Mouse (Mus musculus) MEL (cell line): ENCODE results near the gene Tnf. TPM values are rescaled to one million over a fixed set of nuclear protein-coding genes. Genes with fewer than 3 reads are reported as not detected.
A peak's percentile ranks its signal among the peaks of the same experiment; 100 is the strongest.

Experiments used
- DNase-seq: peaks from one replicate; pipeline ENCODE4 v3.0.0; 2011; ENCODE audit warnings: low read depth, low spot score
- H3K27ac ChIP-seq: 2 replicates; pipeline ENCODE4 v1.5.1; 2012; ENCODE audit warnings: low read depth, mild to moderate bottlenecking, control low read depth, low read length, moderate library complexity; ENCODE audit not compliant: control insufficient read depth
- H3K27me3 ChIP-seq, 2 experiments: fragments of 150-350 bp in 1 of 2; sonication (generic) in 1 of 2; 2 replicates each; pipeline ENCODE4 v1.6.1; 2012; ENCODE audit warnings: low read length in 2 of 2, mild to moderate bottlenecking in 2 of 2, improper control_type of control experiment in 1 of 2, moderate library complexity in 1 of 2; ENCODE audit not compliant: insufficient read depth in 2 of 2, control insufficient read depth in 1 of 2
- H3K36me3 ChIP-seq, 2 experiments: 2 replicates each; pipeline ENCODE4 v1.6.1; 2012 to 2014; ENCODE audit warnings: low read length in 2 of 2, improper control_type of control experiment in 1 of 2, inconsistent platforms in 1 of 2, mild to moderate bottlenecking in 1 of 2; ENCODE audit not compliant: insufficient read depth in 2 of 2, control insufficient read depth in 1 of 2
- H3K4me1 ChIP-seq, 2 experiments: fragments of 150-350 bp in 1 of 2; sonication (generic) in 1 of 2; 2 replicates each; pipeline ENCODE4 v1.6.1; 2012; ENCODE audit warnings: low read length in 2 of 2, improper control_type of control experiment in 1 of 2, mild to moderate bottlenecking in 1 of 2; ENCODE audit not compliant: insufficient read depth in 2 of 2, control insufficient read depth in 1 of 2
- H3K4me3 ChIP-seq, 2 experiments: fragments of 150-350 bp in 1 of 2; sonication (generic) in 1 of 2; 2 replicates each; pipeline ENCODE4 v1.5.1; 2012; ENCODE audit warnings: low read depth in 2 of 2, low read length in 2 of 2, mild to moderate bottlenecking in 2 of 2, moderate library complexity in 2 of 2, control low read depth in 1 of 2, improper control_type of control experiment in 1 of 2; ENCODE audit not compliant: control insufficient read depth in 1 of 2, insufficient read depth in 1 of 2
- H3K79me2 ChIP-seq: 2 replicates; pipeline ENCODE4 v1.6.1; 2012; ENCODE audit warnings: mild to moderate bottlenecking, low read length, moderate library complexity; ENCODE audit not compliant: control insufficient read depth, poor library complexity, insufficient read depth
- H3K9ac ChIP-seq: 2 replicates; pipeline ENCODE4 v1.6.1; 2012; ENCODE audit warnings: low read depth, mild to moderate bottlenecking, control low read depth, low read length, moderate library complexity; ENCODE audit not compliant: control insufficient read depth, poor library complexity, severe bottlenecking
- H3K9me3 ChIP-seq: fragments of 150-350 bp; sonication (generic); replicated peaks from 2 replicates; pipeline ENCODE4 v1.6.1; 2012; ENCODE audit warnings: mild to moderate bottlenecking, low read length, improper control_type of control experiment, moderate library complexity; ENCODE audit not compliant: insufficient read depth
- BHLHE40 ChIP-seq: IDR thresholded peaks from 2 replicates; pipeline ENCODE4 v1.6.1; 2012; ENCODE audit warnings: low read depth, mild to moderate bottlenecking, inconsistent platforms, low read length, improper control_type of control experiment, borderline replicate concordance
- CHD1 ChIP-seq: IDR thresholded peaks from 2 replicates; pipeline ENCODE4 v1.6.1; 2012; ENCODE audit warnings: low read depth, mild to moderate bottlenecking, inconsistent platforms, low read length, improper control_type of control experiment
- CHD2 ChIP-seq: IDR thresholded peaks from 2 replicates; pipeline ENCODE4 v1.6.1; 2011; ENCODE audit warnings: low read length, improper control_type of control experiment
- CTCF ChIP-seq, 3 experiments: IDR thresholded peaks in 2 of 3; conservative IDR thresholded peaks in 1 of 3; 2 replicates each; pipeline ENCODE4 v1.5.1; 2011 to 2012; ENCODE audit warnings: low read length in 3 of 3, low read depth in 2 of 3, mild to moderate bottlenecking in 2 of 3, improper control_type of control experiment in 1 of 3, inconsistent platforms in 1 of 3, mixed read lengths in 1 of 3, moderate library complexity in 1 of 3; ENCODE audit not compliant: control insufficient read depth in 1 of 3, insufficient read depth in 1 of 3, poor library complexity in 1 of 3, severe bottlenecking in 1 of 3
- E2F4 ChIP-seq: IDR thresholded peaks from 2 replicates; pipeline ENCODE4 v1.6.1; 2011; ENCODE audit warnings: low read depth, low read length, improper control_type of control experiment, borderline replicate concordance
- ELF1 ChIP-seq: IDR thresholded peaks from 2 replicates; pipeline ENCODE4 v1.6.1; 2014; ENCODE audit warnings: low read depth, mild to moderate bottlenecking, inconsistent platforms, low read length, improper control_type of control experiment, moderate library complexity
- EP300 ChIP-seq, 2 experiments: IDR thresholded peaks; 2 replicates each; pipeline ENCODE4 v1.6.1; 2011; ENCODE audit warnings: improper control_type of control experiment in 2 of 2, low read length in 2 of 2, low read depth in 1 of 2, mild to moderate bottlenecking in 1 of 2
- ETS1 ChIP-seq: IDR thresholded peaks from 2 replicates; pipeline ENCODE4 v1.6.1; 2012; ENCODE audit warnings: low read depth, mild to moderate bottlenecking, inconsistent platforms, low read length, improper control_type of control experiment, moderate library complexity
- GABPA ChIP-seq: IDR thresholded peaks from 2 replicates; pipeline ENCODE4 v1.6.1; 2012; ENCODE audit warnings: low read depth, mild to moderate bottlenecking, inconsistent platforms, low read length, improper control_type of control experiment, moderate library complexity
- GATA1 ChIP-seq: IDR thresholded peaks from 2 replicates; pipeline ENCODE4 v1.6.1; 2011; ENCODE audit warnings: low read depth, low read length, improper control_type of control experiment
- HCFC1 ChIP-seq: IDR thresholded peaks from 2 replicates; pipeline ENCODE4 v1.6.1; 2012; ENCODE audit warnings: low read depth, mild to moderate bottlenecking, inconsistent platforms, low read length, improper control_type of control experiment, moderate library complexity
- JUND ChIP-seq: IDR thresholded peaks from 2 replicates; pipeline ENCODE4 v1.6.1; 2011; ENCODE audit warnings: low read depth, mild to moderate bottlenecking, improper control_type of control experiment, low read length
- KAT2A ChIP-seq: conservative IDR thresholded peaks from 2 replicates; pipeline ENCODE4 v1.6.1; 2012; ENCODE audit warnings: low read depth, low read length, improper control_type of control experiment, inconsistent platforms
- MAFK ChIP-seq: IDR thresholded peaks from 2 replicates; pipeline ENCODE4 v1.6.1; 2011; ENCODE audit warnings: low read depth, mild to moderate bottlenecking, low read length, improper control_type of control experiment, borderline replicate concordance
- MAX ChIP-seq: IDR thresholded peaks from 2 replicates; pipeline ENCODE4 v1.6.1; 2011; ENCODE audit warnings: low read length, improper control_type of control experiment
- MAZ ChIP-seq: IDR thresholded peaks from 2 replicates; pipeline ENCODE4 v1.6.1; 2012; ENCODE audit warnings: low read depth, mild to moderate bottlenecking, inconsistent platforms, low read length, improper control_type of control experiment
- MEF2A ChIP-seq: IDR thresholded peaks from 2 replicates; pipeline ENCODE4 v1.6.1; 2014; ENCODE audit warnings: low read depth, mild to moderate bottlenecking, inconsistent platforms, low read length, improper control_type of control experiment; ENCODE audit not compliant: poor library complexity, insufficient replicate concordance, severe bottlenecking; ENCODE audit errors: extremely low read depth
- MYB ChIP-seq: IDR thresholded peaks from 2 replicates; pipeline ENCODE4 v1.6.1; 2011; ENCODE audit warnings: mild to moderate bottlenecking, low read depth, low read length, improper control_type of control experiment
- NELFE ChIP-seq: IDR thresholded peaks from 2 replicates; pipeline ENCODE4 v1.6.1; 2011; ENCODE audit warnings: low read depth, low read length, improper control_type of control experiment
- POLR2A ChIP-seq, 2 experiments: IDR thresholded peaks; 2 replicates each; pipeline ENCODE4 v1.6.1; 2011 to 2012; ENCODE audit warnings: low read length in 2 of 2, mild to moderate bottlenecking in 2 of 2, control low read depth in 1 of 2, improper control_type of control experiment in 1 of 2, low read depth in 1 of 2, moderate library complexity in 1 of 2; ENCODE audit not compliant: control insufficient read depth in 1 of 2, insufficient read depth in 1 of 2, poor library complexity in 1 of 2
- POLR2AphosphoS2 ChIP-seq: IDR thresholded peaks from 2 replicates; pipeline ENCODE4 v1.6.1; 2011; ENCODE audit warnings: low read length, improper control_type of control experiment
- POLR2AphosphoS5 ChIP-seq: IDR thresholded peaks from 2 replicates; pipeline ENCODE4 v1.6.1; 2012; ENCODE audit warnings: low read depth, borderline replicate concordance, mild to moderate bottlenecking, inconsistent platforms, low read length, moderate library complexity, mixed read lengths
- RAD21 ChIP-seq: IDR thresholded peaks from 2 replicates; pipeline ENCODE4 v1.6.1; 2011; ENCODE audit warnings: mild to moderate bottlenecking, low read depth, low read length, improper control_type of control experiment
- RCOR1 ChIP-seq: IDR thresholded peaks from 2 replicates; pipeline ENCODE4 v1.6.1; 2012; ENCODE audit warnings: low read depth, mild to moderate bottlenecking, inconsistent platforms, low read length, improper control_type of control experiment
- SIN3A ChIP-seq: IDR thresholded peaks from 2 replicates; pipeline ENCODE4 v1.6.1; 2012; ENCODE audit warnings: low read length, improper control_type of control experiment, inconsistent platforms
- SMC3 ChIP-seq: IDR thresholded peaks from 2 replicates; pipeline ENCODE4 v1.6.1; 2011; ENCODE audit warnings: low read depth, low read length, improper control_type of control experiment
- TAL1 ChIP-seq: IDR thresholded peaks from 2 replicates; pipeline ENCODE4 v1.6.1; 2012; ENCODE audit warnings: mild to moderate bottlenecking, inconsistent platforms, low read length, moderate library complexity, mixed read lengths
- TBP ChIP-seq: IDR thresholded peaks from 2 replicates; pipeline ENCODE4 v1.8.0; 2011; ENCODE audit warnings: low read depth, low read length, improper control_type of control experiment
- TCF12 ChIP-seq: IDR thresholded peaks from 2 replicates; pipeline ENCODE4 v1.6.1; 2014; ENCODE audit warnings: low read depth, mild to moderate bottlenecking, inconsistent platforms, low read length, improper control_type of control experiment, moderate library complexity
- UBTF ChIP-seq: IDR thresholded peaks from 2 replicates; pipeline ENCODE4 v1.6.1; 2012; ENCODE audit warnings: low read depth, mild to moderate bottlenecking, inconsistent platforms, low read length, improper control_type of control experiment, moderate library complexity, borderline replicate concordance; ENCODE audit not compliant: insufficient read depth
- USF1 ChIP-seq: IDR thresholded peaks from 2 replicates; pipeline ENCODE4 v1.6.1; 2014; ENCODE audit warnings: low read depth, mild to moderate bottlenecking, inconsistent platforms, low read length, improper control_type of control experiment, moderate library complexity
- USF2 ChIP-seq, 2 experiments: IDR thresholded peaks; 2 replicates each; pipeline ENCODE4 v1.6.1; 2011 to 2012; ENCODE audit warnings: improper control_type of control experiment in 2 of 2, low read length in 2 of 2, borderline replicate concordance in 1 of 2, inconsistent platforms in 1 of 2, low read depth in 1 of 2, mild to moderate bottlenecking in 1 of 2; ENCODE audit not compliant: insufficient read depth in 1 of 2
- ZKSCAN1 ChIP-seq: IDR thresholded peaks from 2 replicates; pipeline ENCODE4 v1.6.1; 2012; ENCODE audit warnings: low read depth, mild to moderate bottlenecking, inconsistent platforms, low read length, improper control_type of control experiment, moderate library complexity
- ZMIZ1 ChIP-seq: IDR thresholded peaks from 2 replicates; pipeline ENCODE4 v1.6.1; 2012; ENCODE audit warnings: low read depth, mild to moderate bottlenecking, inconsistent platforms, low read length, improper control_type of control experiment, moderate library complexity
- ZNF384 ChIP-seq: IDR thresholded peaks from 2 replicates; pipeline ENCODE4 v1.6.1; 2012; ENCODE audit warnings: low read depth, mild to moderate bottlenecking, inconsistent platforms, low read length, improper control_type of control experiment
- polyA plus RNA-seq, 2 experiments: library from polyadenylated mRNA; stranded (reverse) in 1 of 2; unstranded in 1 of 2; fragments of >175 nt in 1 of 2; fragments of >200 nt in 1 of 2; gene quantifications; 2 replicates each; pipeline versions ENCODE4 v1.2.1 to v1.2.4; 2012; ENCODE audit warnings: low replicate concordance in 2 of 2, low read depth in 1 of 2; ENCODE audit not compliant: insufficient read length in 2 of 2, insufficient read depth in 1 of 2, missing spikeins in 1 of 2
- total RNA-seq: library from RNA; depleted of rRNA; stranded (reverse); fragments of 300-350 nt; gene quantifications from 2 replicates; pipeline ENCODE4 v1.2.3, GENCODE M21; 2012

Tnf gene
- total and polyA plus RNA-seq, 3 experiments, result 1.2 to 2.0 TPM; not detected in 1

DNA sequence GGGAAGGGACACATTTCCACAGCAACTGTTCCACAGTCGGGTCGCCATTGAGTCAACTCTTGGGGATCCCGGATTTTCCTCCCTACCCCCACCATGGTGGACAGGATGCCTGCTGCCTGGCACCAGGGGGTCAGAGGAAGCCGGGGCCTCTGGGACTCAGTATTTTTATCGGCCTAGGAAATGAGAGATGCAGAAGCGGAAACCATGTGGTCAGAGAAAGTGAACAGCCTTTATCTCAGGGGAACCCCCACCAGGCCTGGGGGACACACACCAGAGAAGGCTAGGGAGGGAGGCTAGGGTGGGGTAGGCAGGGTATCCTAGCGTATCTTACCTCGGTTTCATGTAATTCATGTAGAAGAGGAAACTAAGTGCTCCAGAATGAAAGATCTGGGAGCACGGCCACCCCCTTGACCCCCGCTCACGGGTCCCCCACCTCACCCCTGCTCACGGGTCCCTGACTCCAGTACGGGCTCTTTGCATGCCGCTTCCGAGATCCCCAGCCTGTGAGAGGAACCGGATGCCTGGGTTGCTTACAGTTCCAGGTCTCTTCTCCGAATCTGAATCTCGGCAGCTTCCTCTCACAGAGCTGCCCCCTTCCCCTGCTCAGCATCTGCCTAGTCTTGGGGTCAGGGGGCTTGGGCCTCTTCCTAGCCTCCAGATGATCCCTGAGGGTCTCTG is 16.8 kb upstream of the Tnf start:
- H3K27ac ChIP-seq, result peak overlapping the region; percentile 94
- H3K36me3 ChIP-seq, result peaks cover 0 to 27% of the 10 kb centered on the region in 2 experiments; a peak in 3 of 4 replicates
- no peaks in the 10 kb centered on the region for H3K9me3 ChIP-seq
- H3K4me3 ChIP-seq, result peak overlapping the region in 1 of 2 experiments; percentile 16; a peak in 1 of 4 replicates
- H3K9ac ChIP-seq, result peak overlapping the region; percentile 61
- no peaks in the 10 kb centered on the region for H3K27me3 ChIP-seq
- H3K4me1 ChIP-seq, result peaks cover 6 to 30% of the 10 kb centered on the region in 2 experiments
- DNase-seq, result peak; percentile 85
- H3K79me2 ChIP-seq, result no peaks in the 10 kb centered on the region; the same call in 1 of the 2 replicates
- TF ChIP-seq GABPA, result no peak
- TF ChIP-seq USF2 (IDR thresholded peaks at IDR 0.05; ENCODE audit: borderline replicate concordance in 1 of 2, insufficient read depth in 1 of 2, low read depth in 1 of 2, low read length in 2 of 2), result no peak
- no peak for TF ChIP-seq E2F4
- TF ChIP-seq MAFK, result no peak
- peak; percentile 81 for TF ChIP-seq SIN3A
- TF ChIP-seq UBTF, result no peak
- no peak for TF ChIP-seq ZNF384
- TF ChIP-seq RCOR1, result peak; percentile 36; the same call in 1 of the 2 replicates
- no peak for TF ChIP-seq CTCF (IDR thresholded peaks at IDR 0.05 in 2 of 3, conservative IDR thresholded peaks at IDR 0.05 in 1 of 3; ENCODE audit: control insufficient read depth in 1 of 3, insufficient read depth in 1 of 3, low read depth in 2 of 3, low read length in 3 of 3, poor library complexity in 1 of 3, severe bottlenecking in 1 of 3)
- TF ChIP-seq CHD2, result peak; percentile 24; the same call in 1 of the 2 replicates
- peak in 1 of 2 experiments; percentile 27; a peak in 1 of 4 replicates for TF ChIP-seq POLR2A (IDR thresholded peaks at IDR 0.05; ENCODE audit: control insufficient read depth in 1 of 2, insufficient read depth in 1 of 2, low read depth in 1 of 2, low read length in 2 of 2, poor library complexity in 1 of 2)
- no peak for TF ChIP-seq JUND
- TF ChIP-seq ZMIZ1, result no peak
- TF ChIP-seq SMC3, result no peak
- peak; percentile 74 to 86 for TF ChIP-seq EP300 (IDR thresholded peaks at IDR 0.05; ENCODE audit: low read depth in 1 of 2, low read length in 2 of 2)
- 0 out of 2 replicates have a peak, but pooled peaks have one; percentile 33 for TF ChIP-seq MEF2A
- TF ChIP-seq POLR2AphosphoS5, result no peak
- TF ChIP-seq KAT2A, result no peak
- no peak for TF ChIP-seq ZKSCAN1
- peak; percentile 75 for TF ChIP-seq GATA1
- TF ChIP-seq BHLHE40, result peak; percentile 57; the same call in 1 of the 2 replicates
- TF ChIP-seq NELFE, result 0 out of 2 replicates have a peak, but pooled peaks have one; percentile 13
- peak; percentile 85 for TF ChIP-seq ETS1
- 0 out of 2 replicates have a peak, but pooled peaks have one; percentile 12 for TF ChIP-seq TBP
- no peak for TF ChIP-seq POLR2AphosphoS2
- TF ChIP-seq ELF1, result 0 out of 2 replicates have a peak, but pooled peaks have one; percentile 20
- no peak for TF ChIP-seq MYB
- TF ChIP-seq TCF12, result peak; percentile 56; the same call in 1 of the 2 replicates
- TF ChIP-seq CHD1, result no peak
- TF ChIP-seq MAX, result peak; percentile 52
- no peak for TF ChIP-seq HCFC1
- TF ChIP-seq USF1, result peak; percentile 55; the same call in 1 of the 2 replicates
- peak; percentile 66 for TF ChIP-seq TAL1
- TF ChIP-seq RAD21, result no peak
- TF ChIP-seq MAZ, result peak; percentile 83; the same call in 1 of the 2 replicates
